In the genomic region with DNA sequence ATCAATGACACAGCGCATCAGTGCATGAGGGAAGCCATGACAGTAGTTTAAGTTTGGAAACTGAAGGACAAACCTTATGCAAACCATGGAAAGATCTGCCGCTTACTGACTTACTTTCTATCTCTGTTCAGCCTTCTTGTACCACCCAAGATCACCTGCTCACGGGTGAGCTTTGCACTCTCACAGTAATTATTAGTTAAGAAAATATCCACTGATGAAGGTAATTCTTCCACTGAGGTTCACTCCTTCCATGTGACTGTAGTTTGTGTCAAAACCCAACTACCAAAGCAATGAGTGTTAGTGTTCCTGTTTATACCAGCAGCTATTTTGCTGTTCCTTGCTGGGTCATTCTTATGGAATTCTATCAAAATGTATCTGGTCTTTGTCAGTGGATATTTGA, we compare ENCODE assay signal across 19 mouse cellular contexts.
"Had no signal": no experiment of that assay in that cellular context is flagged by ENCODE, and none has a peak within 500 bp of the region (broad histone marks: within the 10 kb centered on the region; RNA-seq: fewer than 3 reads in every experiment).

No protein-coding gene starts in this region.

- H3K4me1 ChIP-seq: midbrain, embryonic 10.5 days; midbrain, embryonic 12.5 days; neural tube, embryonic 13.5 days; neural tube, embryonic 15.5 days had no signal

- H3K4me2 ChIP-seq: lung, embryonic 14.5 days; midbrain, embryonic 12.5 days; neural tube, embryonic 13.5 days; neural tube, embryonic 15.5 days had no signal

- DNase-seq: lung, adult 18-20 months; lung, embryonic 14.5 days; lung, postnatal 10 days; lung, postnatal 4 days; midbrain, embryonic 14.5 days; retina, postnatal 1 day; right cerebral cortex, adult 18-20 months; right cerebral cortex, postnatal 25 days; right cerebral cortex, postnatal 4 days; spleen, adult 18-20 months; thymus, adult 18-20 months; thymus, postnatal 14 days; thymus, postnatal 36 days had no signal

- H3K9me3 ChIP-seq: midbrain, embryonic 10.5 days; midbrain, embryonic 12.5 days; neural tube, embryonic 13.5 days; neural tube, embryonic 15.5 days had no signal

- H3K27ac ChIP-seq: midbrain, embryonic 10.5 days; midbrain, embryonic 12.5 days; neural tube, embryonic 13.5 days; neural tube, embryonic 15.5 days had no signal

- H3K4me3 ChIP-seq: midbrain, embryonic 10.5 days; midbrain, embryonic 12.5 days; myocyte; neural tube, embryonic 13.5 days; neural tube, embryonic 15.5 days had no signal

- H3K36me3 ChIP-seq: midbrain, embryonic 10.5 days; midbrain, embryonic 12.5 days; neural tube, embryonic 13.5 days; neural tube, embryonic 15.5 days had no signal

- ATAC-seq: midbrain, embryonic 16.5 days had no signal

- H3K9ac ChIP-seq: lung, embryonic 14.5 days; midbrain, embryonic 12.5 days; neural tube, embryonic 13.5 days; neural tube, embryonic 15.5 days had no signal

- H3K27me3 ChIP-seq: midbrain, embryonic 12.5 days; neural tube, embryonic 13.5 days; neural tube, embryonic 15.5 days had no signal
